Mouse (Mus musculus) thymus, postnatal 14 days (tissue): ENCODE measurements at regions not wholly inside any gene's neighbourhood (a gene's known extent, or its start where the extent isn't known, plus 50 kb on each side); places are given as distances from the start of the nearest gene placed in this dataset.

Source experiments
- DNase-seq: peaks from one replicate; pipeline ENCODE4 v3.0.0; 2021

DNA sequence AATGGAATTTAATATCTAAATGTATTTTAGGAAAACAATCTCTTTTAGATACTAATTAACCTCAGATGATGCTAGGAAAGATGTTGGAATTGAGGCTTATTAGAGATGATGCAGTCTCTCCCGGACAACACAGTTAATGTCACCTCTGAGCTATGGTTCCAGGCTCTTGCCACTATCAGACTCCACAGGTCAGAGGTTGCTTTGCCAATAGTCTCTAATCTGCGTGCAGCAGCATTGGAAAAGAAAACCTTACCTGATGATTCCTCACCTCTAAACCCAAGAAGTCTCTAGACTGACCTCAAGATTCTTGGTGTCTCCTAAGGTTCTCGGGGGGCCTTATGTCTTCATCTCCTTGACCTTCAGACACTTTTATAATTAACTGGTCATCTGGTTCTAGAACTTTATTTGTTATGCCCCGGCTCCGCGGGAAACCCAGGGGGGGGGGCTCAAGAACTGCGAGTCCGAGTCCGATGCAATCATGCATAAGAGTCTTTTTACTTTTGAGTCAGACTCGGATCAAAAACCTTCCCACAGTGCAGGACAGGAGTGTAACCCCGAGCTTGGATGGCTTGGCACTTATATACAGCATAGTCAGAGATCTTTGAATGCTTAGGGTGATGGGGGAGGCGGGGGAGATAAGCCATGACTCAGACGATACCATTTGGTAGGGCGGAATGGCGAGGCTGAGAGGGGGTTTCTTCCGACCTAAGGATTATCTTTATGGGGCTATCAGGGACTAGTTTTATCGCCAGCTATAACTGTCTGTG lies 626.9 kb downstream of the Zfp706 start:
- DNase-seq = no peak

DNA sequence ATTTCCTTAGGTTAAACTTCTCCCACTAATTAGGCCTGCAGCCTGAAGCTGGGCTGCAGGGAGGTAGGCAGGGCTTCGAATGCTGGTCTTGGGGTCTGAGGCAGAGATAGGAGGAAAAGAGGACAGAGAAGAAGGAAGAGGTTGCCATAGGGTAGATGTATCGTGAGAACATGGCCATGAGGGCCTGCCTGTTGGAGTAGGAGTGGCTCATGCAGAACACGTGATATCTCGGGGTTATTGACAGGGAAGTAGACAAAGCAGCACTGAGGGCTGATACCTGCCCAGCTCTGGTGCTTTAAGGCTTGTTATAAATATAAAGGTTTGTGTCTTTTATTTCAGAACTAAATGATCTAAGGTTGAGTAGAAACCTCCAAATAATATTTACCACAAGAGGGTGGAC lies 628.9 kb downstream of the Zfp706 start:
- DNase-seq = no peak

DNA sequence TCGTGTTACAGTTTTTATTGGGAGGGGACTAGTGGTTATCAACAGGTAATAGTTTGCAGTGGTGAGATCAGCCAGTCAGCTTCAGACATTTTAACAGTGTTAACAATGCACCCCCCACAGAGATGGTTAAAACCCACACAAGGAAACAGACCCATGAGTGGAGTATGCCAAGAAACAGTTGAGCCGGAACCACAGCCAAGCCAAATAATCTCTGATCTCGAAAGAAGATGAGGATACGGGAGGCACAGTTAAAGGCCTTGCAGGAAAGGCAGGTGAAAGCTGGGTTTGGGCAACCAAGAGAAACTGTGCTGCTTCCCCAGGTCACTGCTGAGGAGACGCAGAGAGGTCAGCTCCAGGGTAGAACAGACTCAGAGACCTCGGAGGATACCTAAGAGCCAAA lies 631.0 kb downstream of the Zfp706 start:
- no peak for DNase-seq

DNA sequence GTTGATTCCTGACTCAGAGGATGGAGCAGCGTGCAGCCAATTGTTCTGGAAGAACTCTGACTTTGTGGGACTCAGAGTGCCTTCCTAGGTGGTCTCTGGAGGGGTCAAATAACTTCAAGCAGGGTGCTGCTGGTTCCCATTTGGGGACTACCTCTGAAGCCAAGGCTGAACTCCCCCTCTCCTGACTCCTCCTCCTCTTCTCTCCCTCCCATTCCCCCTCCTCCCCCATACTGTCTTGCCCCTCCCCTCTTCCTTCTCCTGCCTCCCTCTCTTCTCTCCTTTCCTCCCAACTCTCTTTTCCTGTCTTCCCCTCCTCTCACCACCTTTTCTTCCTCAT lies 632.1 kb downstream of the Zfp706 start:
- no peak for DNase-seq

DNA sequence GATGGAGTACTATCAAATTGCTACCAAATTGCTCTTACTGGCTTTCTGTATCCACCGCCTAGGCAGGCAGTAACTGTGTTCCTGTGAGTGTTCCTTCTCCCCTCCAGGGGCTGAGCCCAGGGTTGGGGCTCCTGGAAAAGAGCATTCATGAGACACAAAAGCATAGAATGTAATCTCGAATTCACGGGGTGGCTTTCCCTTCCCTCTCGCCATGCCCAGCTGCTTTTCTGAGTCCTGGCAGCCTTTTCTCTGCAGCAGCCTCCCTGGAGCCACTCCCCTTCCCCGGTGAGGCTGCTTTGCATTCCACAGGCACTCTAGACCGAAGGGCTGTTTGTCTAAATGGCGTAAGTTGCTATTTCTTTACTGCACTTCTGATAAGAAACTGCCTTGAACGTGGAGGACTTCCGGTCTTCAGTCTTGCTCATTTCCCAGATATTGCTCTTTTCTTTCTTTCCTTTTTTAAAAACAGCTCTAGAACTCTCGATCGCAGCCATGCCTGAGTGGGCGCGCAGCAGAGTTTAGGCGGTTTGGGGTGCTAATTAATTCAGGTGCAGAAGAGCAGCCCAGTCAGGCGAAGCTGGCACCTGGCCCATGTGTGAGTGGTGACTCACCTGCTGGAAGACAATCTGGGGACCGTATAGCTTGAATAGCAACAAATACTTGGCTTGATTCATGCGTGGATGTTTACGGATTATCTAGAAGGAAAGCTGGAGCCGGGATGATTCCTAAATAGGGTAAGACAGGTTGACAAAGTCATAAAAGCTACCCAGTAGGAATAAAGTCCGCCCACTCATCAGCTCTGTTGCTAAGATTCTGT lies 632.6 kb downstream of the Zfp706 start:
- DNase-seq = peak; percentile 56

DNA sequence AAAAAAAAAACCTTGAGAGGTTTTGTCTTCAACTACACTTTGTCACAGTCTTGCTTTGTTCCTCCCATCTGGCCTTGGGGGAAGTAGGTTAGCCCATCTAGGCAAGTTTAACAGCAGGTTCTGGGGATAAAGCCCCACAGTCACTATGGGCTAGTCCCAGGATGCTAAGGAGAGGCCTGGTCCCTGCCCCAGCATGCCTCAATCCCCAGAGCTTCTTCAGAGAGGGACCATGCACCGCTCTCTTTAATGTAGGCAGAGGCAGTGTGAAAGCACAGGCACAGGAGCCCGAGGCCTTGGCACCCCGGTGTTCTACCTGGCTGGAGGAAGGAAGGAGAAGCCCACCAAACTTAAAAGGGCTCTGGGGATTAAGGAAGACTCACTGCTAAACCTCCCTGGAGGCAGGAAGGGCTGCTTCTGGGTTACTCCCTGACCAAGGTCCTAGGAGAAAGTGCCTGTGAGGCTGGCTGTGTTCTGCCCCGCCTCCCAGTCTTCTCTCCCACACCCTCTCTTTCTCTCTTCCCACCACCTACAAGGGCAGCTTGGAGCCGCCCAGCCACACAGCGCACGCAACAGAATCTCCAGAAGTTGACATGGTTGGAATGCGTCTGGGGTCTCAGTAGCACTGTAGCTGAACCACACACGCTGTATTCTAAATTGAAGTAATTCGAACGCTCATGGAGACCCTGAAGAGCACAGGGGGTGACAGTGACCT lies 633.5 kb downstream of the Zfp706 start:
- DNase-seq = peak; percentile 13

DNA sequence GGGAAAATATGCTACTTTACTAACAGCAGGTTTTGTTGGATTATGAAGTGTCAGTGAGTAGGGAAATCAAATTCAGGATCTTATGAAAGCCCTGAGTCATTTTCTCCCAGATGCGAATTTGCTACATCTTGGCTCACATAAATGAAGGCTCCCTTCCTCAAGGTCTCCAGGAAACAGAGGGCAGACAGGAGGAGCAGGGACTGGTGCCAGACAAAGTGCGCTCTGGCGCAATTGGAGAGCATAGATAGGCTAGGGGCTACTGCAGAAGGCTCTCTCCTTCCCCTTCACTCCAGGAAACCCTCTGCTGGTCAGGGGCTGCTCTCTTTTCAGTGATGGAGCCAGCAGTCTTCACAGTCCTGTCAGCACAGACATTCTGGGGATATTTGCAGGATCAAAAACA lies 634.1 kb downstream of the Zfp706 start:
- DNase-seq = no peak

DNA sequence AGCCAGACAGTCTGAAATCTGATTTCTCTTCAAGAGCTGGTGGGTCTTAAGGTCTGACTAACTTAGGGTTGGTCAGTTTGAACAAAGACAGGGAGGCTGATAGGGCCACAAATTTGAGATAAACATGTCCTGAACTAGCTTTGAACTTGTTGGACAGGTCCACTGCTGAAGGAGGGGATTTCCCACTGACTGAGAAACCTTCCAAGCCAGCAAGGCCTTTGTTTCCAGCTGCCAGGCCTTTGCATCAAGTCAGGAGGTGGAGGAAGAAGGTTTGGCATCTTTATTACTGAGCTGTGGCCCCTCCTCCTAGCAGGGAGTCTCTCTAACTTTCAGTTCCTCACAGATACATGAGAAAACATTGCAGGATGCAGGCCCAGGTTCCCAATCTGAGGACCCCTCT lies 636.2 kb downstream of the Zfp706 start:
- DNase-seq = no peak

DNA sequence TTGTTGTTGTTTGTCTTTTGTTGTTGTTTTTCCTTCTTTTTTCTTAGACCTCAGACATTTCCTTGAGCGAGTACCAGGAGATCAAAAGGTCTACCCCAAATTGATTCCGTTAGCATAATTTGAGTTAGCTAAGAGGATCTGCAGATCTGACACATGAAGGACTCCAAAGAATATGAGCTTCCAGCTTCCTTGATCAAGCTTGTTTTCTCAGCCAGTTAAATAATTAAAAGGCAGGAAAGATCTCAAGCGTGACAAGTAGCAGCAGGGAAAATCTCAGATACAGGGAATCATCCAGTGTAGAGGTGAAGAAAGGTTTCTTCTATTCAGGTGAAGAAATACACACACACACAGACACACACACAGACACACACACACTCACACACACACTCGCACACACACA lies 636.7 kb downstream of the Zfp706 start:
- DNase-seq = no peak

DNA sequence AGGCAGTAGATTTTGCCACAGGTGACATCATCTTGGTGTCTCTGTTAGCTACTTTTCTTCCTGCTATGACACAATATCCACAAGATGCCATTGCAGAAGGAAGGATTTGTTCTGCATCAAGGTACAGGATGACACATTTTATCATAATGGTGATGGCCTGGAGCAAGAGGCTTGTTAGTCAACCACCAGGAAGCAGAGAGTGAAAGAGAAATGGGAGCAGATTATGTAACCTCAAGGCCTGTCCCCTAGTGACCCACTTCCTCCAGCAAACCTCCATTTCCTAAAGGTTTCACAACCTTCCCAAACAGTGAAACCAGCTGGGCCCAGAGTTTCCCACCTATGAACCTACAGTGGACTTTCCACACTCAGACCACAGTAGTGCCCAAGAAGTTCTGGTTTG lies 640.3 kb downstream of the Zfp706 start:
- DNase-seq = no peak

DNA sequence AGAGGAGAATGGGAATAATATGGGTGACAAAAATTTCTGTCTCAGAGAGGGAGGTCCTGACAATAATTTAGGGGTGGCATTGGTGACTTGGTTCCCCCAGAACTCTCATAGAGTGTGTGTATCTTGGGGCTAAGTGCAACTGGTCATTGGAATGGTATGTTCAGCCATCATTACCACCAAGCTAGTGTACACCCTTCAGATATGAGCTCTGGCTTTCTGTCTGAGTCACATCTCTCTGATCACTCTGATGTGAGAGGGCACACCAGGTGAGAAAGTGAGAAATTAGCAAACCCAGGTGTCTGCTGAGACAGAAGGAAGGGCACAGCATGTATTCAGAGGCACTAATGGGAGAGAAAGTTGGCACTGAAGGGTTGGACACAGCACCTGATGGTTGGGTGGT lies 642.8 kb downstream of the Zfp706 start:
- no peak for DNase-seq

DNA sequence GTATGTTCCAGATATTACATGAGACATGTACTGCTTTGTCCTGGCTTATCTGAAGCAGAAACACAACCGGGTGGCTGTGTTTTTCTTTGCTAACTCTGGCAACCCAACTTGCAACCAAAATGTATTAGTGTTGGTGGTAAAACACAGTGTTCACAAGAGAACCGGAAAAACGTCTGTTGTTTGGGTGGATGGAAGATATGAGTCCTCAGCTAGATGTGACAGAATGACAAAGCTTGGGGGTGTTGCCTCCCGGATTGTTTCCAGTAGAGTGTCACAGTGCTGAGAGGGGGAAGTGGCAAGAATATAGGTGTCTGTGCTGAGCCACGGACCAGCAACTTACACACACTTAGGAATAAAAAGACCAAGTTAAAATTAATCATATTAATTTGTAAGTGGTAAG lies 643.5 kb downstream of the Zfp706 start:
- peak; percentile 17 for DNase-seq

DNA sequence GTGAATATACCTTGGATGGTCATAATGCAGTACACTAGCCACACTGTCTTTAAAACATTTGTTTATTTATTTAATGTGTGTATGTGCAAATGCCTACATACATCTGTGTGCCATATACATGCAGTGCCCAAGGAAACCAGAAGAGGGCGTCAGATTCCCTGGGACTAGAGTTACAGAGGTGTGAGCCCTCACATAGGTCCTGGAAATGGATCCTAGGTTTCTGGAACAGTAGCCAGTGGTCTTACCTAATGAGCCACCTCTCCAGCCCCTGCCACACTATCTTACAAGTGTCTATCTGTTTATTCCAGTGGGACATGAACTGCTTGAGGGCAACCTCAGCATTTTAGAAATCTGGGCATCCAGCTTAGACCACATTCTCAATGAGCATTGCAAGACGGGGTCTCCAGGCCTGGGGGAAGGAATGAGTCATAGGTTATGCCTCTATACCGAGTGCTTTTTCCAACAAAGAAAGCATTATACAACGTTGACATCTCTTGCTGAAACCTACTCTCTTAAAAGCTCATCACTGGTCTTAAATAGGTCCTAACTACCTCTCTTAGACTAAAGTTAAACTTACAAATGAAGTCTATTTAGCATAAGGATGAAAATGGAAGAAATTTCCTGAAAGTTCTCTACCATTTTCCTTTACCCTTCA lies 644.5 kb downstream of the Zfp706 start:
- DNase-seq = no peak

DNA sequence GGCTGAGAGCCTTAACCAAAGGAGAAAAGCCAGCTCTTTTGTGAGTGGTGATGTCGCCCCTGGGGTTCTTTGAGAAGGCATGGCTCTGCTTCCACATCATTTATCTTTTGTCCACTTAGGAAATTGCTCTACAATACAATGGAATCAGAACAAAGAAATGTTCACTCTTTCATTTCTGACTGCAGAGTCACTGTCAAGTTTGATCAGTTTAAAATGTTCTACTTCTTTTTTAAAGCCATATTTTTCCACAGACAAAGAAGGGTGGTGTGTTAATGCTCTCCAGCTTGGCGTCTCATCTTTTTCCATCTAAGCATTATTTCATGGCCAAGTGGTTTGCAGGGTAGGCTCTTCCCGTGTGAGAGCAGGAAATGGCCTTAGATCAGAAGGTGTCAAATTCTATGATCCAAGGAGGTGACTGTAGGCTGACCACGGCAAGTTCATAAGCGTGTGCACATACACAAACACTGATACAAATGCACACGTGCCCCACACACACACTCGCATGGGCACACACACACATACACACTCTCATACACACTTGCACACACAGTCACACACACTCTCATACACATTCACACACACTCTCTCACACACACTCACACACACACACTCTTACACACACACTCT lies 645.9 kb downstream of the Zfp706 start:
- DNase-seq = no peak

DNA sequence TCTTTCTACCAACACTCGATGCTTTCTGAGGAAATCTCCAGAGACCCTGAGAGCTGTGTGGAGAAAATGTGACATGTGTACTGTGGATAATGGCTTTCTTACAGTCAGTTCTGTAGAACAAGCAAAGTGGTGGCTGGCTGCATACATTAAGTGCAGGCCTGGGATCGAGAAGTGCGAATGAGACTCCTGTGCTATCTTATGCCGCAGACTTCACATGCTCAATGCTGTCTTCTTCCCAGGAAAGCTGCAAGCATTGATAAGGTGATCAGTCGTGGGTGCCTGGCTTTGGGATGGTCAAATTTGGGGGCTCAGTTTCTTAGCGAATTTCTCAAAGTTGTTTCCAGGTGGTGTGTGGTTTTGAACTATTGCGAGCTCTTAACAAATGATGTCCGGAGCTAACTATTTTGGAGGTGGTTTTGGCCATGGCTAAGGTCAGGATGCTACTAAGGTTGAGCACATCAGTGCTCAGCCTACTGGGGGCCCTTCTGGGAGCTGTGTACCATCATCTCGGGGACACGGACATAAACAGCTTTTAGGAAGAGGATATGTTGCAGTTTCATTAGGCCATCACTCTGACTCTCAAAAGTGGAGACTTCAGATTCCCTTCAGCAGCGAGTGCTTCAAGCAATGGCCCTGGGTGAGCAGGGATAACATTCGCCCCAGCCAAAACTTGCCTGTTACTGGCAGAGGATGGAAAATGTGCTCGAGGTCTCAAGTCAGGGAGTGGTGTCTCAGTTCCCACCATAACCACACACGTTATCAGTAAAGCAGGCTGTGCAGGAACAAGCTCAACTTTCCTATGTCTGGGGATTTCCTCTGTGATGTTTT lies 646.7 kb downstream of the Zfp706 start:
- DNase-seq = no peak

DNA sequence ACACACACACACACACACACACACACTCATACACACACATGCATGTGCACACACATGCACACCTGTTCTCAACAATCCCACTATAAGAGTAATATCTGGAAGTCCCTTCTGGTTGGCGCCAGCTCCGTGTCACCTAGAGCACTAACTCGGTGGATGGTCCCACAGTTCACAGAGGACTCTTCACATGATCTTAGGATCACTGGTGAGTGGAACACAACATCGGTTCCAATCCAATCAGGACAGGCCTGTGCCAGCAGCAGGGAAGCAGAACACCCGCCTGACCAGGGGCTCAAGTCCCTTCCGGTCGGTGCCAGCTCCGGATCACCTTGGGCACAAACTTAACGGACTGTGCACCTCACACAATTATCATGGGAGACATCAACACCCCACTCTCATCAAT lies 651.7 kb downstream of the Zfp706 start:
- DNase-seq = no peak

DNA sequence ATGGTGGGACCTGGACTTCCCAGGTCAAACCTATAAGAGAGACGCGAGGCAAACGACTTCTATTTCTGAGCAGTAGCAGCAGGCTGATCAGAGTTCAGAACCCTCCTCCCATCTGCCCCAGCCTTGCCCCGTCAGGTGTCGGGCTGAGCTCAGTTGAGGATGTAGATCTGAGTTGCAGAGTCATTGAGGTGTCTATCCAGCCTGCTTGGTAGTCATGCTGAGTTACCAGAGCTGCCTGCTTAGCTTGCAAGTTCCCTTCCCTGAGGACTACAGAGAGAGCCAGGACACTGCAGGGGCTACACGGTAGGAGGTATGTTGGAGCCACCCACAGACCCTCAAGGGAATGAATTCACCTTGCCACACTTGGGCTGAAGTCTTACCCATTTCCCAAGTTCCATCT lies 653.0 kb downstream of the Zfp706 start:
- DNase-seq = no peak

DNA sequence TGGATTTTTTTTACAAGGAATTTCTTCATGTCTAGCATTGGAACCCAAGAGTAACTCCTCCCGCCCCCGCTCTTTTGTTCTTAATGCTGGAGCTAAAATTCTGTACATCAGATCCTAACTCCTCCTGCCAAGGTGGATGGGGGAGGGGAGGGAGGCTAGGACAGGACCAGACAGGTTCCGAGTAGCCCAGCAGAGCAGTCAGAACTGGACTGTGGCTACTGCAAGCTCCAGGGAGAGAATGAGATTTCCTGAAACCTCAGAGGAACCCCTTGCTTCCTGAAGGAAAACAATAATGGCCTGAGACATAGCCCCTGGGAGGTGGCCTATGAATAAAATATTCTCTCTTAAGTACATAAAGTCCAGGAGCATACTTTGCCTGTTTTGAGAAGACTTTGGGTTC lies 653.8 kb downstream of the Zfp706 start:
- no peak for DNase-seq

DNA sequence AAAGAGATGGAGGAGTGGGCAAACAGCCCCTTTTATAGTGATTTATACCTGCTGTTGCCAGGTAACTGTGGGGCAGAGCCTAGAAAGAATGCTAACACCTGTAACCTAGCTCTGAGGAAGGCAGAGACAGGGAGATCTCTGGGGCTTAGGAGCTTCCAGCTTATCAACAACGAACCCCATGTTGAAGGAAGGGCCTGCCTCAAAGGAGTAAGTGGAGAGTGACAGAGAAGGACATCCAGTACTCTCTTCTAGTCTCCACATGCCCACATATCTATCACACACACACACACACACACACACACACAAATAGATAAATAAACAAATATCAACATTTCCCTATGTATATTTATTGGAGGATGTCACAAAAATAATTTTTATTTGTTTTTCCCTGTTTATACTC lies 654.6 kb downstream of the Zfp706 start:
- DNase-seq = no peak

DNA sequence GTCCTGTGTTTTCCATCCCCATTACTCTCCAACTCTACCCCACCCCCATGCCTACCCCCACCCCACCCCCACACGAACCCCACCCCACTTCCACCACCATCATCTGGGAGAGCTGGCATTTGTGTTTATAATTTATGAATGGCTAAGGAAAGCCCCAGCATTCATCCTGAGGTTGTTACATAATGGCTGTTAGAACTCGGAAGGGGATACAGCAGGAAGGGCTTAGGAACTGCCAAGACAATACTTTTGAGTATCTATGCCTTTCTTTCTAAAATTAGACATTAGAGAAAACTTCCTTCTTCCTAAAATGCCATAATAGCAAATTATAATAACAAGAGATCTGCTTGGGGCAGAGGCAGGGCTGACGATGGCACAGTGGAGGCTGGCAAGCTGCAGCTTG lies 655.9 kb downstream of the Zfp706 start:
- DNase-seq = no peak

DNA sequence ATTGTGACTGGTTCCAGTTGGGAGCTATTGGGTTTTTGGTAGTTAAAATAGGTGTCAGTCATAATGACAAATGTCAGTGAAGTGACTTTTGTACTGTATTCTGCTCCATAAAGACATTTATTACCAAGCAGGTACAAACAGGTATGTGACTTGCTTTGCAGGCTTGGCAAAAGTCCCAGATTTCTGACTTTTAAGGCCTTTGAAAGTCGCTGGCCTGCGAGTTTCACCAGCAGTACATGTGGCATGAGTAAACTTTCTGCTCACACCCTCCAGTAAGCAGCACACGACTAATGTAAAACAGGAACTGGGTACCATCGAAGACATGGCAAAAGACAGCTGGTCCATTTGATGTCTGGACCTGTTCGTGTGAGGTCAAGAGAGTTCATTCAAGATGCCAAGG lies 659.2 kb downstream of the Zfp706 start:
- no peak for DNase-seq

DNA sequence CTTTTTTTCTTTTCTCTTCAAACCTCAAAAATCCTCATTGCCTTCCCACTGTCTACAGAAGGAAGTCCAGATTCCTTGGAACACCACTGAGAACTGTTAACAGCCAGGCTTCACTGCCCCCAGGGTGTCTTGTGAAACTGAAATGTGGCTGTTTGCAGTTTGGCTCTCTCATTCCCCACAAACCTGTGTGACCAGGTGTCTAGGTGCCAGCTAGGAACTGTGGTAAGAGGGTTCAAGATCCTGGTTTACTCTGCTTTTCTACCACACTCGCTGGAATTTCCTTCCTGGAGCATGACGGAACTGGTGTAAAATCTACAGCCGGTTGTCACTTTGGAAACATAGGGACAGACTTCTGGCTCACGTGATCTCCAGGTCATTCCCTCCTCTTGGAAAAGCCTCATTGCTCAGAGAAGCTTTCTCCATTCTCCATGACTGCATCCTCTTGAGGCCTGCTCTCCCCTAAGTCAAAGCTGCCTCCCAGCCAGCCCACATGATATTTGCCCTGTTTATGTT lies 660.2 kb downstream of the Zfp706 start:
- DNase-seq = no peak
